Mouse (Mus musculus): ENCODE data around the gene Trdmt1.

DNA sequence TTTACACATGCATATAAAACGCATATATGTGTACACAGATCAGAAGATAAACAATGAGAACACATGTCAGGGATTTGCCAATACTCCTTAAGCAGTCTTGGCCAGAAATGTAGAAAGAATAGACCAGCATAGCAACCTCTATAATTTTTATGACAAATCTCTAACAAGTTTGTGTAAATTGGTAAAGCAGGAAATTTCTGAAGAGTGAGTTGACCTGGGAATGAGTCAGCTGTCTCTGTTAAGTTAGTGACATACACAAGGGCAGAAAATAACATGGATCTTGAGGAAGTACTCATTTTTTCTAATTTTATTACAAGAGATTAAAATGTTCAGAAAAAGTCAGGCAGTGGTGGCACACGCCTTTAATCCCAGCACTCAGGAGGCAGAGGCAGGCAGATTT, 18.3 kb downstream of the Trdmt1 start:
- TF ChIP-seq CTCF (IDR thresholded peaks at IDR 0.05; ENCODE audit: control insufficient read depth, insufficient read depth, low read length): no peak
- no peak for TF ChIP-seq POLR2A (IDR thresholded peaks at IDR 0.05; ENCODE audit: borderline replicate concordance, control insufficient read depth, low read depth, low read length)

All from bone marrow, adult 2 months (tissue).